Mouse (Mus musculus) heart, adult 2 months (tissue): ENCODE data around the gene Tcf7l2. TPM values are rescaled to one million over a fixed set of nuclear protein-coding genes. Genes with fewer than 3 reads are reported as not detected.

Experiments used
- DNase-seq, 2 experiments: peaks; one replicate each; pipeline ENCODE4 v3.0.0; 2021
- H3K27ac ChIP-seq: fragments of 200-600 bp; 2 replicates; pipeline ENCODE4 v1.8.1; 2022
- H3K27me3 ChIP-seq: fragments of 200-500 bp; 2 replicates; pipeline ENCODE4 v1.6.1; 2012; ENCODE audit warnings: mild to moderate bottlenecking, low read length, inconsistent platforms, mixed read lengths; ENCODE audit not compliant: control insufficient read depth, insufficient read depth
- H3K36me3 ChIP-seq: fragments of 200-500 bp; 2 replicates; pipeline ENCODE4 v1.6.1; 2012; ENCODE audit warnings: low read length, inconsistent platforms; ENCODE audit not compliant: control insufficient read depth, insufficient read depth
- H3K4me1 ChIP-seq: fragments of 200-500 bp; 2 replicates; pipeline ENCODE4 v1.6.1; 2011; ENCODE audit warnings: low read length; ENCODE audit not compliant: control insufficient read depth, insufficient read depth
- H3K4me3 ChIP-seq: fragments of 200-600 bp; 2 replicates; pipeline ENCODE4 v1.8.1; 2022
- H3K79me2 ChIP-seq: fragments of 200-500 bp; replicated peaks from 2 replicates; pipeline ENCODE4 v1.6.1; 2012; ENCODE audit warnings: mild to moderate bottlenecking, inconsistent platforms, low read length, moderate library complexity, mixed read lengths; ENCODE audit not compliant: control insufficient read depth, insufficient read depth
- H3K9ac ChIP-seq: fragments of 200-500 bp; 2 replicates; pipeline ENCODE4 v1.6.1; 2012; ENCODE audit warnings: low read depth, mild to moderate bottlenecking, control low read depth, inconsistent platforms, low read length, mixed read lengths
- CTCF ChIP-seq: fragments of 200-600 bp; IDR thresholded peaks from 2 replicates; pipeline ENCODE4 v1.8.1; 2022; ENCODE audit warnings: antibody characterized with exemption, mild to moderate bottlenecking, moderate library complexity
- EP300 ChIP-seq: fragments of 200-500 bp; IDR thresholded peaks from 2 replicates; pipeline ENCODE4 v1.6.1; 2011; ENCODE audit warnings: low read depth, low read length, control low read depth; ENCODE audit not compliant: insufficient read depth
- POLR2A ChIP-seq: fragments of 200-500 bp; IDR thresholded peaks from 2 replicates; pipeline ENCODE4 v1.6.1; 2011; ENCODE audit warnings: mild to moderate bottlenecking, low read depth, low read length, control low read depth; ENCODE audit not compliant: insufficient read depth
- WGBS: fragments of 180-500 bp; shearing (Covaris S2); methylation state at CpG from one replicate; pipeline ENCODE4 v1.1.7; 2018; 5-methylcytosine and 5-hydroxymethylcytosine counted together
- intact Hi-C: fragments of 180-260 bp; cut with DNase I; formaldehyde crosslinking; loops from one replicate; pipeline ENCODE4 v1.15.1; 2025
- polyA plus RNA-seq: library from polyadenylated mRNA; depleted of rRNA; stranded (reverse); fragments of >200 nt; gene quantifications from 2 replicates; pipeline ENCODE4 v1.2.3, GENCODE M21; 2012
- total RNA-seq, 2 experiments: library from RNA; stranded (reverse); gene quantifications; 2 replicates each; pipeline ENCODE4 v1.2.3; 2021

The Tcf7l2 gene
- total and polyA plus RNA-seq, 3 experiments: 11.1 to 14.4 (median 13.9) TPM

GRCm38 (mm10) chr19:55701283-55701633 lies 40.4 kb upstream of the Tcf7l2 start:
- WGBS: 81% methylated on average over 9 of the region's 9 CpGs
- TF ChIP-seq EP300: no peak
- TF ChIP-seq CTCF: no peak
- Histone ChIP-seq H3K36me3 (no peaks in the 10 kb centered on the region), H3K27ac (no peak overlapping the region), H3K4me3 (no peak overlapping the region), H3K4me1 (no peaks in the 10 kb centered on the region), H3K79me2 (no peaks in the 10 kb centered on the region), H3K27me3 (no peaks in the 10 kb centered on the region), H3K9ac (no peak overlapping the region)
- no peak for DNase-seq
- intact Hi-C loops: loop anchor here (5.0 kb wide), 1 partner anchor 59 kb away; no protein-coding TSS in a partner anchor

- Histone ChIP-seq H3K36me3 (no peaks in the 10 kb centered on the region), H3K4me1 (no peaks in the 10 kb centered on the region), H3K79me2 (no peaks in the 10 kb centered on the region), H3K27ac (no peak overlapping the region), H3K27me3 (no peaks in the 10 kb centered on the region), H3K9ac (no peak overlapping the region), H3K4me3 (no peak overlapping the region)
- no peak for DNase-seq
- TF ChIP-seq POLR2A (no peak), EP300 (no peak), CTCF (no peak)
- intact Hi-C loops: loop anchor here (5.0 kb wide), 1 partner anchor 60 kb away; no protein-coding TSS in a partner anchor
- WGBS: 88% methylated on average over 4 of the region's 4 CpGs
Measured at GRCm38 (mm10) chr19:55702081-55702480, 39.5 kb upstream of the Tcf7l2 start.

DNA sequence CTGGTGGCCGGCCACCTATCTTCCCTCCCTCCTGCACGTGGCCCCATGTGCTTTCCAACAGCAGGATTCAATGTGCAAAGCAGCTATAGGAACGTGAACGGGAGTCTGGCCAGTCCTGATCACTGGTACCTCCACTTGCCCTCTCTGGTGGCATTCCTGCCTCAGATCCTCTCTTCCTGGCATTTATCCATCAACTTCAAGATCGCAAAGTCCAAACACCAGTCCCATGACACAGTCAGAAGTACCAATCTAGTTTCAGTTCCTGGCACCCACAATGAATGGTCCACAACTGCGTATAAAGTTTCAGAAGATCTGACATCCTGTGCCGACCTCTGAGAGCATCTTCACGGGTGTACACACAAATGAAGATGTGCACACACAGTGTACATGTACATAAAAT lies 38.9 kb upstream of the Tcf7l2 start:
- no peak overlapping the region for H3K27ac ChIP-seq
- H3K4me1 ChIP-seq: no peaks in the 10 kb centered on the region
- WGBS: 88% methylated on average over 8 of the region's 8 CpGs
- intact Hi-C loops: loop anchor here (5.0 kb wide), 1 partner anchor 60 kb away; no protein-coding TSS in a partner anchor
- no peak overlapping the region for H3K4me3 ChIP-seq
- TF ChIP-seq EP300 (no peak), CTCF (no peak), POLR2A (no peak)
- H3K36me3 ChIP-seq: no peaks in the 10 kb centered on the region
- DNase-seq: no peak
- H3K9ac ChIP-seq: no peak overlapping the region
- no peaks in the 10 kb centered on the region for H3K79me2 ChIP-seq
- H3K27me3 ChIP-seq: no peaks in the 10 kb centered on the region

DNA sequence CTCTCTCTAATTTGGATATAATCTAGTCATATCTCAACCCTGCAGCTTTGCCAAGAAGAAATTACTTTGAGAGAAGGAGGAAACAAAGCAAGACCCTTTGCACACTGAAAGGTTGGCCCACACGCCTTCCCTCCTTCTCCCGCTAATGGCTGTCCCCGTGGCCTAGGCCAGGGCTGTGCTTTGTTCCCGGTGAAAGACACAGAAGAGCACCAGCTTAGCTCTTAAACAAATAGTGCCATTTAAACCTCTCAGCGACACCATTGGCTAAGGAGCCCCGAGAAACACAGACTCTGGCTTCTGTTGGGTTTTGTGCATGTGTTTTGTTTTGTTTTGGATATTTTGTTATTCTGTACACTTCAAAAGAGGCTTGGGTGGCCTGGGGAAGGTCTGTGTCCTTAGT lies 37.5 kb upstream of the Tcf7l2 start:
- TF ChIP-seq POLR2A (no peak), EP300 (no peak), CTCF (no peak)
- no peaks in the 10 kb centered on the region for H3K4me1 ChIP-seq
- no peaks in the 10 kb centered on the region for H3K27me3 ChIP-seq
- no peak overlapping the region for H3K27ac ChIP-seq
- H3K36me3 ChIP-seq: no peaks in the 10 kb centered on the region
- no peak for DNase-seq
- 77% methylated on average over 6 of the region's 6 CpGs for WGBS
- no peak overlapping the region for H3K9ac ChIP-seq
- intact Hi-C loops: loop anchor here (5.0 kb wide), 1 partner anchor 62 kb away; no protein-coding TSS in a partner anchor
- no peak overlapping the region for H3K4me3 ChIP-seq
- H3K79me2 ChIP-seq: no peaks in the 10 kb centered on the region

DNA sequence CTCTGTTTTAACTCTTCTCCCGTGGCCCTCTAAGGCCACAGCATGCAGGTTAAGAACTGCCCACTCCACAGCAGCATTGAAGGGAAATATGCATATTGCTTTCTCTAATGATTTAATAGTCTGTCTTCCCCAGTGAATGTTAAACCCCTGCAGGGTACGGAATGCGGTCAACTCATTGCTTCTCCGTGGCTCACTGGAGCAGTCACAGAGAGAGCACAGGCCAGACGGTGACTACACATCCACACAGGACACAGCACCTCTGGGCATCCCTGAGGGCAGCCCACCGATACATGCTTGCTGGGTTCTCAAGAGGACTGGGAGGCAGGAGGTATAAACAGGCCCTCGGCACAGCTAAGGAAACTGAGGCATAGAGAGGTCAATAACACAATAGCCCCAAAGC lies 35.3 kb upstream of the Tcf7l2 start:
- Histone ChIP-seq H3K9ac (no peak overlapping the region), H3K27ac (no peak overlapping the region), H3K36me3 (no peaks in the 10 kb centered on the region), H3K4me3 (no peak overlapping the region), H3K79me2 (no peaks in the 10 kb centered on the region), H3K27me3 (no peaks in the 10 kb centered on the region), H3K4me1 (no peaks in the 10 kb centered on the region)
- DNase-seq: no peak
- intact Hi-C loops: no loop called here
- 92% methylated on average over 7 of the region's 7 CpGs for WGBS
- TF ChIP-seq CTCF (no peak), EP300 (no peak), POLR2A (no peak)

- Histone ChIP-seq H3K9ac (no peak overlapping the region), H3K27ac (no peak overlapping the region), H3K4me1 (no peaks in the 10 kb centered on the region), H3K4me3 (no peak overlapping the region), H3K36me3 (no peaks in the 10 kb centered on the region), H3K79me2 (no peaks in the 10 kb centered on the region), H3K27me3 (no peaks in the 10 kb centered on the region)
- TF ChIP-seq POLR2A (no peak), EP300 (no peak), CTCF (no peak)
- DNase-seq: no peak
- intact Hi-C loops: no loop called here
- 75% methylated on average over 6 of the region's 6 CpGs for WGBS
Measured at GRCm38 (mm10) chr19:55706806-55707205, 34.8 kb upstream of the Tcf7l2 start.
